Mouse (Mus musculus) liver, adult 2 months (tissue): ENCODE data around the gene Palld.

Experiments
- CTCF ChIP-seq: fragments of 200-500 bp; IDR thresholded peaks from 2 replicates; pipeline ENCODE4 v1.5.1; 2011; ENCODE audit warnings: low read depth, low read length, control low read depth
- POLR2A ChIP-seq: fragments of 200-500 bp; IDR thresholded peaks from 2 replicates; pipeline ENCODE4 v1.6.1; 2011; ENCODE audit warnings: low read length, control low read depth; ENCODE audit not compliant: insufficient read depth; ENCODE audit errors: extremely low read depth

GRCm38 (mm10) chr8:61734164-61734563, 168.3 kb downstream of the Palld start:
- TF ChIP-seq POLR2A (no peak), CTCF (no peak)
